Mouse (Mus musculus): ENCODE data around the gene Gpi1. TPM values are rescaled to one million over a fixed set of nuclear protein-coding genes. Genes with fewer than 3 reads are reported as not detected.
"Not testable (repeated sequence)": the region's sequence is repeated elsewhere in the genome, so short reads cannot be mapped to it uniquely, and the experiment has no call there.

Gene Gpi1
- polyA plus RNA-seq, 1 experiment from 2014 or later, result 137 TPM

GRCm38 (mm10) chr7:34208027-34208745, 21.9 kb downstream of the Gpi1 start:
- 83% methylated on average over 9 of the region's 9 CpGs for WGBS (ENCODE audit: insufficient replicate concordance)
- peaks cover 100% of the 10 kb centered on the region for H3K36me3 ChIP-seq
- no peak overlapping the region for H3K4me2 ChIP-seq
- no peak for ATAC-seq (ENCODE audit: low read depth)
- H3K27me3 ChIP-seq, result no peaks in the 10 kb centered on the region
- DNase-seq, result no peak
- no peaks in the 10 kb centered on the region for H3K9me3 ChIP-seq (replicated peaks)
- H3K4me3 ChIP-seq (replicated peaks), result no peak overlapping the region
- H3K27ac ChIP-seq, result no peak overlapping the region
- H3K9ac ChIP-seq, result no peak overlapping the region
- no peaks in the 10 kb centered on the region for H3K4me1 ChIP-seq (replicated peaks)

GRCm38 (mm10) chr7:34206331-34206730, 23.8 kb downstream of the Gpi1 start:
- Histone ChIP-seq H3K4me1 (replicated peaks) (no peaks in the 10 kb centered on the region), H3K36me3 (peaks cover 100% of the 10 kb centered on the region), H3K4me2 (no peak overlapping the region), H3K9ac (no peak overlapping the region), H3K9me3 (replicated peaks) (no peaks in the 10 kb centered on the region), H3K4me3 (replicated peaks) (no peak overlapping the region), H3K27me3 (no peaks in the 10 kb centered on the region), H3K27ac (no peak overlapping the region)
- ATAC-seq (ENCODE audit: low read depth) (no peak), DNase-seq (no peak)
- 76% methylated on average over 6 of the region's 6 CpGs for WGBS (ENCODE audit: insufficient replicate concordance)

- not testable (repeated sequence) for ATAC-seq (ENCODE audit: low read depth); H3K9ac ChIP-seq; H3K9me3 ChIP-seq (replicated peaks); H3K27ac ChIP-seq; H3K4me3 ChIP-seq (replicated peaks); H3K4me2 ChIP-seq; H3K27me3 ChIP-seq; H3K4me1 ChIP-seq (replicated peaks); DNase-seq
- peaks cover 69% of the 10 kb centered on the region for H3K36me3 ChIP-seq
- 88% methylated on average over 10 of the region's 10 CpGs for WGBS (ENCODE audit: insufficient replicate concordance)
These were observed 28.0 kb downstream of the Gpi1 start for GRCm38 (mm10) chr7:34202147-34202546.

- peaks cover 56% of the 10 kb centered on the region for H3K36me3 ChIP-seq
- H3K27ac ChIP-seq, result no peak overlapping the region
- DNase-seq (no peak), ATAC-seq (ENCODE audit: low read depth) (no peak)
- H3K9me3 ChIP-seq (replicated peaks), result no peaks in the 10 kb centered on the region
- H3K4me3 ChIP-seq (replicated peaks), result no peak overlapping the region
- no peak overlapping the region for H3K4me2 ChIP-seq
- no peak overlapping the region for H3K9ac ChIP-seq
- no peaks in the 10 kb centered on the region for H3K27me3 ChIP-seq
- 84% methylated on average over 2 of the region's 2 CpGs for WGBS (ENCODE audit: insufficient replicate concordance)
- H3K4me1 ChIP-seq (replicated peaks), result peaks cover 11% of the 10 kb centered on the region
These were observed 29.3 kb downstream of the Gpi1 start for GRCm38 (mm10) chr7:34200829-34201228.

- Histone ChIP-seq H3K4me2 (no peak overlapping the region), H3K4me3 (replicated peaks) (no peak overlapping the region), H3K27ac (no peak overlapping the region), H3K27me3 (no peaks in the 10 kb centered on the region), H3K36me3 (peaks cover 39% of the 10 kb centered on the region), H3K4me1 (replicated peaks) (peaks cover 20% of the 10 kb centered on the region), H3K9me3 (replicated peaks) (no peaks in the 10 kb centered on the region), H3K9ac (no peak overlapping the region)
- no peak for ATAC-seq (ENCODE audit: low read depth)
- WGBS (ENCODE audit: insufficient replicate concordance), result 36% methylated on average over 3 of the region's 3 CpGs
- DNase-seq, result peak; percentile 50
These were observed 31.8 kb downstream of the Gpi1 start for GRCm38 (mm10) chr7:34198346-34198745.

- H3K4me2 ChIP-seq, result peak within 1 kb of the TSS; percentile 80
- H3K4me3 ChIP-seq (replicated peaks), result peak within 1 kb of the TSS; percentile 99
- DNase-seq (peak; percentile 88), ATAC-seq (ENCODE audit: low read depth) (peak; percentile 95)
- peak within 1 kb of the TSS; percentile 92 for H3K9ac ChIP-seq
- no peaks in the 10 kb centered on the region for H3K9me3 ChIP-seq (replicated peaks)
- 2% methylated on average over 70 of the region's 70 CpGs for WGBS (ENCODE audit: insufficient replicate concordance)
- peak within 1 kb of the TSS; percentile 84 for H3K27ac ChIP-seq
- peaks cover 37% of the 10 kb centered on the region for H3K36me3 ChIP-seq
- no peaks in the 10 kb centered on the region for H3K27me3 ChIP-seq
- peaks cover 20% of the 10 kb centered on the region for H3K4me1 ChIP-seq (replicated peaks)
These were observed 33.7 kb downstream of the Gpi1 start, which contains the start of gene Pdcd2l for GRCm38 (mm10) chr7:34196132-34197128. Pdcd2l (minus strand) TSS chr7:34196661.

- Histone ChIP-seq H3K9me3 (replicated peaks) (no peaks in the 10 kb centered on the region), H3K4me1 (replicated peaks) (peaks cover 20% of the 10 kb centered on the region), H3K4me2 (peak overlapping the region; percentile 80), H3K4me3 (replicated peaks) (peak overlapping the region; percentile 99), H3K27me3 (no peaks in the 10 kb centered on the region), H3K27ac (peak overlapping the region; percentile 84), H3K9ac (peak overlapping the region; percentile 92), H3K36me3 (peaks cover 29% of the 10 kb centered on the region)
- no peak for DNase-seq
- 42% methylated on average over 3 of the region's 3 CpGs for WGBS (ENCODE audit: insufficient replicate concordance)
- peak; percentile 40; the same call in 1 of the 2 replicates for ATAC-seq (ENCODE audit: low read depth)
These were observed 34.5 kb downstream of the Gpi1 start for GRCm38 (mm10) chr7:34195632-34196031.

GRCm38 (mm10) chr7:34192825-34193224, 37.3 kb downstream of the Gpi1 start:
- Histone ChIP-seq H3K27ac (no peak overlapping the region), H3K4me2 (no peak overlapping the region), H3K4me1 (replicated peaks) (peaks cover 17% of the 10 kb centered on the region), H3K9ac (no peak overlapping the region), H3K27me3 (no peaks in the 10 kb centered on the region), H3K36me3 (peaks cover 46% of the 10 kb centered on the region), H3K4me3 (replicated peaks) (no peak overlapping the region), H3K9me3 (replicated peaks) (no peaks in the 10 kb centered on the region)
- ATAC-seq (ENCODE audit: low read depth), result no peak
- no peak for DNase-seq
- WGBS (ENCODE audit: insufficient replicate concordance), result 77% methylated on average over 6 of the region's 6 CpGs

GRCm38 (mm10) chr7:34189376-34189989, 40.7 kb downstream of the Gpi1 start:
- no peak overlapping the region for H3K4me2 ChIP-seq
- peaks cover 71% of the 10 kb centered on the region for H3K36me3 ChIP-seq
- H3K9me3 ChIP-seq (replicated peaks), result no peaks in the 10 kb centered on the region
- no peaks in the 10 kb centered on the region for H3K27me3 ChIP-seq
- no peak overlapping the region for H3K4me3 ChIP-seq (replicated peaks)
- 43% methylated on average over 12 of the region's 12 CpGs for WGBS (ENCODE audit: insufficient replicate concordance)
- no peak overlapping the region for H3K27ac ChIP-seq
- no peak for DNase-seq
- ATAC-seq (ENCODE audit: low read depth), result no peak
- H3K4me1 ChIP-seq (replicated peaks), result no peaks in the 10 kb centered on the region
- no peak overlapping the region for H3K9ac ChIP-seq

- H3K4me1 ChIP-seq (replicated peaks), result no peaks in the 10 kb centered on the region
- no peak overlapping the region for H3K27ac ChIP-seq
- no peak overlapping the region for H3K9ac ChIP-seq
- DNase-seq, result no peak
- no peaks in the 10 kb centered on the region for H3K27me3 ChIP-seq
- H3K4me3 ChIP-seq (replicated peaks), result no peak overlapping the region
- WGBS (ENCODE audit: insufficient replicate concordance), result 71% methylated on average over 3 of the region's 3 CpGs
- H3K36me3 ChIP-seq, result peaks cover 51% of the 10 kb centered on the region
- no peaks in the 10 kb centered on the region for H3K9me3 ChIP-seq (replicated peaks)
- no peak overlapping the region for H3K4me2 ChIP-seq
- ATAC-seq (ENCODE audit: low read depth), result 0 out of 2 replicates have a peak, but pooled peaks have one; percentile 15
These were observed 46.3 kb downstream of the Gpi1 start for GRCm38 (mm10) chr7:34183794-34184193.

GRCm38 (mm10) chr7:34183356-34183755, 46.8 kb downstream of the Gpi1 start:
- H3K36me3 ChIP-seq, result peaks cover 47% of the 10 kb centered on the region
- no peak overlapping the region for H3K27ac ChIP-seq
- no peak overlapping the region for H3K4me2 ChIP-seq
- no peak overlapping the region for H3K4me3 ChIP-seq (replicated peaks)
- no peaks in the 10 kb centered on the region for H3K4me1 ChIP-seq (replicated peaks)
- WGBS (ENCODE audit: insufficient replicate concordance), result 89% methylated on average over 13 of the region's 13 CpGs
- DNase-seq (no peak), ATAC-seq (ENCODE audit: low read depth) (no peak)
- no peaks in the 10 kb centered on the region for H3K27me3 ChIP-seq
- no peak overlapping the region for H3K9ac ChIP-seq
- no peaks in the 10 kb centered on the region for H3K9me3 ChIP-seq (replicated peaks)
